Mouse (Mus musculus) forebrain, embryonic 11.5 days (tissue): ENCODE results near the gene Shc1. TPM values are rescaled to one million over a fixed set of nuclear protein-coding genes. Genes with fewer than 3 reads are reported as not detected.

Source experiments
- ATAC-seq: fragments of 200-750 bp; cut with Nextera tagmentation; replicated peaks from 2 replicates; pipeline ENCODE4 v1.8.0; 2017; ENCODE audit warnings: moderate TSS enrichment; ENCODE audit not compliant: low FRiP score
- DNase-seq: peaks from one replicate; pipeline ENCODE4 v3.0.0-alpha.2; 2017; ENCODE audit warnings: low spot score
- H3K27ac ChIP-seq: fragments of 300-500 bp; sonication (generic); 2 replicates; pipeline ENCODE4 v1.5.1; 2014; ENCODE audit warnings: low read depth, low read length
- H3K27me3 ChIP-seq: fragments of 300-500 bp; sonication (generic); 2 replicates; pipeline ENCODE4 v1.6.1; 2014; ENCODE audit warnings: mild to moderate bottlenecking, low read length, mixed read lengths; ENCODE audit not compliant: control insufficient read depth, insufficient read depth
- H3K36me3 ChIP-seq: fragments of 300-500 bp; sonication (generic); 2 replicates; pipeline ENCODE4 v1.6.1; 2014; ENCODE audit warnings: mild to moderate bottlenecking, low read length, moderate library complexity, mixed read lengths; ENCODE audit not compliant: control insufficient read depth, insufficient read depth
- H3K4me1 ChIP-seq: fragments of 300-500 bp; sonication (generic); replicated peaks from 2 replicates; pipeline ENCODE4 v1.6.1; 2014; ENCODE audit warnings: low read length, mixed read lengths; ENCODE audit not compliant: control insufficient read depth, insufficient read depth
- H3K4me2 ChIP-seq: fragments of 300-500 bp; sonication (generic); 2 replicates; pipeline ENCODE4 v1.6.1; 2014; ENCODE audit warnings: low read depth, mild to moderate bottlenecking, low read length, moderate library complexity, mixed read lengths; ENCODE audit not compliant: severe bottlenecking
- H3K4me3 ChIP-seq: fragments of 300-500 bp; sonication (generic); 2 replicates; pipeline ENCODE4 v1.5.1; 2014; ENCODE audit warnings: low read depth, low read length
- H3K9ac ChIP-seq: fragments of 300-500 bp; sonication (generic); 2 replicates; pipeline ENCODE4 v1.6.1; 2014; ENCODE audit warnings: low read length
- H3K9me3 ChIP-seq: fragments of 300-500 bp; sonication (generic); 2 replicates; pipeline ENCODE4 v1.6.1; 2016; ENCODE audit warnings: low read length, mixed read lengths; ENCODE audit not compliant: control insufficient read depth
- WGBS: fragments of 180-500 bp; shearing (Covaris S2); extraction: QIAGEN DNeasy Blood & Tissue Kit; methylation state at CpG from one replicate; pipeline ENCODE4 v1.1.7; 2014; 5-methylcytosine and 5-hydroxymethylcytosine counted together
- polyA plus RNA-seq: library from polyadenylated mRNA; unstranded; fragments of >200 nt; fragmentation: Nextera tagmentation; extraction: Ambion mirVana; gene quantifications from 2 replicates; pipeline ENCODE4 v1.2.1, GENCODE M21; 2014

Gene Shc1
- polyA plus RNA-seq, 1 experiment from 2014 or later: 31.6 TPM

DNA sequence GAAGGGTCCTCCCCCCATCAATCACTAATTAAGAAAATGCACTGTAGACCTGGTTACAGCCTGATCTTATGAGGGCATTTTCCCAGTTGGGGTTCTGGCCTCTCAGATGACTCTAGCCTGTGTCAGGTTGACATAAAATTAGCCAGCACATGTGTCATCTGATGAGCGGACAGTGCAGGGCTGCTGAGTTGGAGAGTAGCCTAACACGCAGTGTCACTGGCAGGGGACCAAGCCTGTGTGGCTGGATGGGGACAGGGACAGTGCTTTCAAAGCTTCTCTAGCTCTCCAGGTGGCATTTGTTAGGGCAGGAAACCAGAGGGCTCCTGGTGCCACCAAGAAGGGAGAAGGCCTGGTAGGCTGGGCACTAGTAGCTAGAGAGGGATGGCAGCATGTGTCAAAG, 22.4 kb downstream of the Shc1 start:
- H3K27me3 ChIP-seq: no peaks in the 10 kb centered on the region
- 97% methylated on average over 2 of the region's 2 CpGs for WGBS
- H3K27ac ChIP-seq: no peak overlapping the region
- H3K9me3 ChIP-seq: no peaks in the 10 kb centered on the region
- DNase-seq (no peak), ATAC-seq (no peak)
- no peak overlapping the region for H3K4me3 ChIP-seq
- H3K9ac ChIP-seq: no peak overlapping the region
- no peak overlapping the region for H3K4me2 ChIP-seq
- H3K4me1 ChIP-seq: peaks cover 4% of the 10 kb centered on the region; the same call in 1 of the 2 replicates
- no peaks in the 10 kb centered on the region for H3K36me3 ChIP-seq

- Histone ChIP-seq H3K27ac (no peak overlapping the region), H3K9me3 (no peaks in the 10 kb centered on the region), H3K36me3 (no peaks in the 10 kb centered on the region), H3K9ac (no peak overlapping the region), H3K4me2 (no peak overlapping the region), H3K4me1 (no peaks in the 10 kb centered on the region), H3K27me3 (no peaks in the 10 kb centered on the region), H3K4me3 (no peak overlapping the region)
- 76% methylated on average over 13 of the region's 13 CpGs for WGBS
- no peak for DNase-seq
- no peak for ATAC-seq
Measured at GRCm38 (mm10) chr3:89448720-89449537, 30.7 kb downstream of the Shc1 start.

- Histone ChIP-seq H3K9ac (no peak overlapping the region), H3K4me2 (no peak overlapping the region), H3K4me3 (no peak overlapping the region), H3K36me3 (no peaks in the 10 kb centered on the region), H3K27ac (no peak overlapping the region), H3K9me3 (no peaks in the 10 kb centered on the region), H3K27me3 (no peaks in the 10 kb centered on the region; the same call in 1 of the 2 replicates), H3K4me1 (no peaks in the 10 kb centered on the region)
- ATAC-seq (no peak), DNase-seq (peak; percentile 83)
- 44% methylated on average over 7 of the region's 7 CpGs for WGBS
Measured at GRCm38 (mm10) chr3:89449541-89449940, 31.3 kb downstream of the Shc1 start.

- no peaks in the 10 kb centered on the region; the same call in 1 of the 2 replicates for H3K27me3 ChIP-seq
- no peak overlapping the region for H3K4me3 ChIP-seq
- H3K9ac ChIP-seq: no peak overlapping the region
- no peaks in the 10 kb centered on the region for H3K9me3 ChIP-seq
- no peak overlapping the region for H3K27ac ChIP-seq
- no peak overlapping the region for H3K4me2 ChIP-seq
- no peaks in the 10 kb centered on the region for H3K36me3 ChIP-seq
- H3K4me1 ChIP-seq: no peaks in the 10 kb centered on the region
- no peak for ATAC-seq
- DNase-seq: no peak
- 90% methylated on average over 1 of the region's 1 CpGs for WGBS
Measured at GRCm38 (mm10) chr3:89451916-89452315, 33.7 kb downstream of the Shc1 start.

GRCm38 (mm10) chr3:89454401-89455177, 36.3 kb downstream of the Shc1 start, which contains the start of gene Pmvk:
Pmvk (plus strand) TSS chr3:89454541.
- no peak for ATAC-seq
- WGBS: 61% methylated on average over 10 of the region's 10 CpGs
- H3K4me2 ChIP-seq: no peak within 1 kb of the TSS
- no peaks in the 10 kb centered on the region for H3K9me3 ChIP-seq
- no peaks in the 10 kb centered on the region for H3K4me1 ChIP-seq
- no peak within 1 kb of the TSS for H3K4me3 ChIP-seq
- no peak for DNase-seq
- no peak within 1 kb of the TSS for H3K9ac ChIP-seq
- no peaks in the 10 kb centered on the region; the same call in 1 of the 2 replicates for H3K27me3 ChIP-seq
- no peaks in the 10 kb centered on the region for H3K36me3 ChIP-seq
- no peak within 1 kb of the TSS for H3K27ac ChIP-seq

DNA sequence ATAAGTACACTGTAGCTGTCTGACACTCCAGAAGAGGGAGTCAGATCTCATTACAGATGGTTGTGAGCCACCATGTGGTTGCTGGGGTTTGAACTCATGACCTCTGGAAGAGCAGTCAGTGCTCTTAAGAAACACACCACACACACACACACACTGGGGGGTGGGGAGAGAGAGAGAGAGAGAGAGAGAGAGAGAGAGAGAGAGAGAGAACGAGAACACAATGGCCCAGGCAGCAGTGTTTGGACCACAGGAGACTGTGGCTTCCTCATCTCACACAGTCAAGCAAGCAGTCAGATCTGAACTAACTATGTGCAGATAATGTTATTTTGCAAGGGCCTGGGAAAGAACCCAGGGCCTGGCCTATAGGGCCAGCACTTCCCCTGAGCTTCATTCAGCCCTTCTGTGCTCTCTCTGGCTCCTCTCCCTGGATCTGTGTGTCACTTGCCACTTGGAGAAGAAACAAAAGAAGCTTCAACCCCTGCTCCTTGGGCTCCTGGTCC, 37.6 kb downstream of the Shc1 start:
- no peak overlapping the region for H3K27ac ChIP-seq
- no peaks in the 10 kb centered on the region for H3K9me3 ChIP-seq
- ATAC-seq (no peak), DNase-seq (no peak)
- no peak overlapping the region for H3K4me2 ChIP-seq
- no peaks in the 10 kb centered on the region; the same call in 1 of the 2 replicates for H3K27me3 ChIP-seq
- H3K4me3 ChIP-seq: no peak overlapping the region
- no peaks in the 10 kb centered on the region for H3K36me3 ChIP-seq
- 13% methylated on average over 1 of the region's 1 CpGs for WGBS
- H3K9ac ChIP-seq: no peak overlapping the region
- H3K4me1 ChIP-seq: no peaks in the 10 kb centered on the region

DNA sequence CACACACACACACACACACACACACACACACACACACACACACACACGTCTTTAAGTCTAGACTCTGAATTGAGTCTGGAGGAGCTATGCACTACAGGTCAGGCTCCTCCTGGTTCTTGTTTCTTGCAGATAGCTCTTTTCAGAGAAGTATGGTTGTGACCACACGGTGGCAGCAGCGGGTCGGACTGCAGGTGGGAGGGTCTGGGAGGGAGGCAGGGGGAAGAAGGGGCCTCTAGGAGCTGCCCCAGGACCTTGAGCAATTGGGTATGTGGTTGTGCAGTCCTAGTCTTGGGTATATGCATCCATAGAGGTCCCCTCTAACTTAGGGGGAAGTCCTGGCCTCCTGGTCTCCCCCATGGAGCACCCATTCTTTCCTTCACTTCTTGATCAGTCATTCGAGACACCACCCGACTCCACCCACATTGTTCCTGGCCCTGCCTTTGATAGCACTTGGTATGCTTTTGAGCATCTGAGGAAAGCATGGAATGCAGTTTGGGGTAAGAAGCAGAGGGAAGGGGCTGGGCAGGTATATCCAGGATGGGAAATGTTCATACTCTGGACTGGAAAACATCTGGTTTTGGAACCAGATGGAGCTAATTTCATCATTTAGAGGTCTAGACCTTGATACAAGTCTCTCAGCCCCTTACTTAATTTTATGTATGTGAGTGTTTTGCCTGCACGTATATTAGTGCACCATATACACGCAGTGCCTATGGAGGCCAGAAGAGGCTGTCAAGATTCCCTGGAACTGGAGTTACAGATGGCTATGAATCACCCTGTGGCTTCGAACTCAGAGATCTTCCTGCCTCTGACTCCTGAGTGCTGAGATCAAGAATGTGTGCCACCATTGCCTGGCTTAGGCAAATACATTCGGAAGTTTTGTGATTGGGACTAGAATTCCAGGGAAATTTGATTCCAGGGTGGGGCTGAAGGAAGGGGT, 38.8 kb downstream of the Shc1 start:
- WGBS: 33% methylated on average over 10 of the region's 10 CpGs
- Histone ChIP-seq H3K9me3 (no peaks in the 10 kb centered on the region), H3K9ac (no peak overlapping the region), H3K27me3 (no peaks in the 10 kb centered on the region; the same call in 1 of the 2 replicates), H3K4me2 (no peak overlapping the region), H3K27ac (no peak overlapping the region), H3K36me3 (no peaks in the 10 kb centered on the region), H3K4me3 (no peak overlapping the region), H3K4me1 (no peaks in the 10 kb centered on the region)
- DNase-seq (peak; percentile 92), ATAC-seq (no peak)
